Mouse (Mus musculus) MEL (cell line): ENCODE measurements around the gene Htra2. TPM values are rescaled to one million over a fixed set of nuclear protein-coding genes. Genes with fewer than 3 reads are reported as not detected.

Experiments
- DNase-seq: peaks from one replicate; pipeline ENCODE4 v3.0.0; 2011; ENCODE audit warnings: low read depth, low spot score
- H3K27ac ChIP-seq: 2 replicates; pipeline ENCODE4 v1.5.1; 2012; ENCODE audit warnings: low read depth, mild to moderate bottlenecking, control low read depth, low read length, moderate library complexity; ENCODE audit not compliant: control insufficient read depth
- H3K27me3 ChIP-seq, 2 experiments: fragments of 150-350 bp in 1 of 2; sonication (generic) in 1 of 2; 2 replicates each; pipeline ENCODE4 v1.6.1; 2012; ENCODE audit warnings: low read length in 2 of 2, mild to moderate bottlenecking in 2 of 2, improper control_type of control experiment in 1 of 2, moderate library complexity in 1 of 2; ENCODE audit not compliant: insufficient read depth in 2 of 2, control insufficient read depth in 1 of 2
- H3K36me3 ChIP-seq, 2 experiments: 2 replicates each; pipeline ENCODE4 v1.6.1; 2012 to 2014; ENCODE audit warnings: low read length in 2 of 2, improper control_type of control experiment in 1 of 2, inconsistent platforms in 1 of 2, mild to moderate bottlenecking in 1 of 2; ENCODE audit not compliant: insufficient read depth in 2 of 2, control insufficient read depth in 1 of 2
- H3K4me1 ChIP-seq, 2 experiments: fragments of 150-350 bp in 1 of 2; sonication (generic) in 1 of 2; 2 replicates each; pipeline ENCODE4 v1.6.1; 2012; ENCODE audit warnings: low read length in 2 of 2, improper control_type of control experiment in 1 of 2, mild to moderate bottlenecking in 1 of 2; ENCODE audit not compliant: insufficient read depth in 2 of 2, control insufficient read depth in 1 of 2
- H3K4me3 ChIP-seq, 2 experiments: fragments of 150-350 bp in 1 of 2; sonication (generic) in 1 of 2; 2 replicates each; pipeline ENCODE4 v1.5.1; 2012; ENCODE audit warnings: low read depth in 2 of 2, low read length in 2 of 2, mild to moderate bottlenecking in 2 of 2, moderate library complexity in 2 of 2, control low read depth in 1 of 2, improper control_type of control experiment in 1 of 2; ENCODE audit not compliant: control insufficient read depth in 1 of 2, insufficient read depth in 1 of 2
- H3K79me2 ChIP-seq: 2 replicates; pipeline ENCODE4 v1.6.1; 2012; ENCODE audit warnings: mild to moderate bottlenecking, low read length, moderate library complexity; ENCODE audit not compliant: control insufficient read depth, poor library complexity, insufficient read depth
- H3K9ac ChIP-seq: 2 replicates; pipeline ENCODE4 v1.6.1; 2012; ENCODE audit warnings: low read depth, mild to moderate bottlenecking, control low read depth, low read length, moderate library complexity; ENCODE audit not compliant: control insufficient read depth, poor library complexity, severe bottlenecking
- H3K9me3 ChIP-seq: fragments of 150-350 bp; sonication (generic); replicated peaks from 2 replicates; pipeline ENCODE4 v1.6.1; 2012; ENCODE audit warnings: mild to moderate bottlenecking, low read length, improper control_type of control experiment, moderate library complexity; ENCODE audit not compliant: insufficient read depth
- ETS1 ChIP-seq: IDR thresholded peaks from 2 replicates; pipeline ENCODE4 v1.6.1; 2012; ENCODE audit warnings: low read depth, mild to moderate bottlenecking, inconsistent platforms, low read length, improper control_type of control experiment, moderate library complexity
- HCFC1 ChIP-seq: IDR thresholded peaks from 2 replicates; pipeline ENCODE4 v1.6.1; 2012; ENCODE audit warnings: low read depth, mild to moderate bottlenecking, inconsistent platforms, low read length, improper control_type of control experiment, moderate library complexity
- JUND ChIP-seq: IDR thresholded peaks from 2 replicates; pipeline ENCODE4 v1.6.1; 2011; ENCODE audit warnings: low read depth, mild to moderate bottlenecking, improper control_type of control experiment, low read length
- KAT2A ChIP-seq: conservative IDR thresholded peaks from 2 replicates; pipeline ENCODE4 v1.6.1; 2012; ENCODE audit warnings: low read depth, low read length, improper control_type of control experiment, inconsistent platforms
- MAFK ChIP-seq: IDR thresholded peaks from 2 replicates; pipeline ENCODE4 v1.6.1; 2011; ENCODE audit warnings: low read depth, mild to moderate bottlenecking, low read length, improper control_type of control experiment, borderline replicate concordance
- MAX ChIP-seq: IDR thresholded peaks from 2 replicates; pipeline ENCODE4 v1.6.1; 2011; ENCODE audit warnings: low read length, improper control_type of control experiment
- MAZ ChIP-seq: IDR thresholded peaks from 2 replicates; pipeline ENCODE4 v1.6.1; 2012; ENCODE audit warnings: low read depth, mild to moderate bottlenecking, inconsistent platforms, low read length, improper control_type of control experiment
- MYB ChIP-seq: IDR thresholded peaks from 2 replicates; pipeline ENCODE4 v1.6.1; 2011; ENCODE audit warnings: mild to moderate bottlenecking, low read depth, low read length, improper control_type of control experiment
- MYC ChIP-seq: IDR thresholded peaks from 2 replicates; pipeline ENCODE4 v1.6.1; 2011; ENCODE audit warnings: low read depth, mild to moderate bottlenecking, low read length, improper control_type of control experiment, moderate library complexity
- POLR2AphosphoS2 ChIP-seq: IDR thresholded peaks from 2 replicates; pipeline ENCODE4 v1.6.1; 2011; ENCODE audit warnings: low read length, improper control_type of control experiment
- POLR2AphosphoS5 ChIP-seq: IDR thresholded peaks from 2 replicates; pipeline ENCODE4 v1.6.1; 2012; ENCODE audit warnings: low read depth, borderline replicate concordance, mild to moderate bottlenecking, inconsistent platforms, low read length, moderate library complexity, mixed read lengths
- RCOR1 ChIP-seq: IDR thresholded peaks from 2 replicates; pipeline ENCODE4 v1.6.1; 2012; ENCODE audit warnings: low read depth, mild to moderate bottlenecking, inconsistent platforms, low read length, improper control_type of control experiment
- SMC3 ChIP-seq: IDR thresholded peaks from 2 replicates; pipeline ENCODE4 v1.6.1; 2011; ENCODE audit warnings: low read depth, low read length, improper control_type of control experiment
- TCF12 ChIP-seq: IDR thresholded peaks from 2 replicates; pipeline ENCODE4 v1.6.1; 2014; ENCODE audit warnings: low read depth, mild to moderate bottlenecking, inconsistent platforms, low read length, improper control_type of control experiment, moderate library complexity
- ZKSCAN1 ChIP-seq: IDR thresholded peaks from 2 replicates; pipeline ENCODE4 v1.6.1; 2012; ENCODE audit warnings: low read depth, mild to moderate bottlenecking, inconsistent platforms, low read length, improper control_type of control experiment, moderate library complexity
- ZMIZ1 ChIP-seq: IDR thresholded peaks from 2 replicates; pipeline ENCODE4 v1.6.1; 2012; ENCODE audit warnings: low read depth, mild to moderate bottlenecking, inconsistent platforms, low read length, improper control_type of control experiment, moderate library complexity
- ZNF384 ChIP-seq: IDR thresholded peaks from 2 replicates; pipeline ENCODE4 v1.6.1; 2012; ENCODE audit warnings: low read depth, mild to moderate bottlenecking, inconsistent platforms, low read length, improper control_type of control experiment
- polyA plus RNA-seq, 2 experiments: library from polyadenylated mRNA; stranded (reverse) in 1 of 2; unstranded in 1 of 2; fragments of >175 nt in 1 of 2; fragments of >200 nt in 1 of 2; gene quantifications; 2 replicates each; pipeline versions ENCODE4 v1.2.1 to v1.2.4; 2012; ENCODE audit warnings: low replicate concordance in 2 of 2, low read depth in 1 of 2; ENCODE audit not compliant: insufficient read length in 2 of 2, insufficient read depth in 1 of 2, missing spikeins in 1 of 2
- total RNA-seq: library from RNA; depleted of rRNA; stranded (reverse); fragments of 300-350 nt; gene quantifications from 2 replicates; pipeline ENCODE4 v1.2.3, GENCODE M21; 2012

Gene Htra2
- total and polyA plus RNA-seq, 3 experiments: 107 to 133 TPM; not detected in 1

DNA sequence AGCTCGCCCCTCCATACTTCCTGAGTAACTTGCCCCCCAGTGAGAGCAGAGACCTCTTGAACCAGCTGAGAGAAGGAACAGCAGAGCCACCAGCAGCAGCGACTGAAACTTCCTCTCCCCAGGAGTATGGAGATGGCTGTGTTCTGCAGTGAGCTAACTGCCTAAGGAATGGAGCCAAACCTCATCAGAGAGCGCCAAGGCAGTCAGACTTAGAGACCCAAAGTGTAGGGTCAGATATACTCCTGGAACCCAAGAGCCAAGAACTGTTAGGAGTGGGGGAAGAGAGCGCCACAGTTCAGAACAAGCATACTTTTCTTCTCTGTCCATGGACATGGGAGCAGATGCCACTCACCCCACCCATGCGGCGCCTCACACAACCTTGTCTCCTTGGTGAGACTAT, 11.4 kb upstream of the Htra2 start:
- Histone ChIP-seq H3K9me3 (no peaks in the 10 kb centered on the region), H3K36me3 (no peaks in the 10 kb centered on the region), H3K9ac (no peak overlapping the region), H3K4me1 (no peaks in the 10 kb centered on the region), H3K27ac (no peak overlapping the region), H3K79me2 (no peaks in the 10 kb centered on the region), H3K27me3 (no peaks in the 10 kb centered on the region), H3K4me3 (no peak overlapping the region)
- no peak for DNase-seq
- TF ChIP-seq KAT2A (no peak), MAFK (no peak), MYB (no peak), ZKSCAN1 (no peak), TCF12 (no peak), POLR2AphosphoS2 (no peak), ZNF384 (no peak), HCFC1 (no peak), SMC3 (no peak), POLR2AphosphoS5 (no peak), JUND (no peak)

DNA sequence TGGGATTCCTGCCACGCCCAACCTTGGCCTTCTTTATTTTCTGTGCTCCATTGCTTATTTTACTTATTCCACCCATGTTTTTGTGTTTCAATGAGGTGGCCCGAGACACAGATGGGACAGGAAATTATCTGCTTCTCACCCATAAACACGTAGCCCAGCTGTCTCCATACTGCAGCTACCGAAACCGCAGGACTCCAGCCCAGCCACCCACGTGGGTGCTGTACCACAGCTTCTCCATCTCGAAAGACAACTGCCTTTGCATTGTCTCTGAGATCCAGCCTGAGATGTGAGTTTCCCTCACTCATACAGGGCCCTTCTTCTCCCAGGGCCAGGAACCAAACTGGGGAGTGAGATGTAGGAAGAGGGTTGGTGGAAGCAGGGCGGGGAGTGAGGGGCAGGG, 10.9 kb upstream of the Htra2 start:
- H3K27me3 ChIP-seq: no peaks in the 10 kb centered on the region

DNA sequence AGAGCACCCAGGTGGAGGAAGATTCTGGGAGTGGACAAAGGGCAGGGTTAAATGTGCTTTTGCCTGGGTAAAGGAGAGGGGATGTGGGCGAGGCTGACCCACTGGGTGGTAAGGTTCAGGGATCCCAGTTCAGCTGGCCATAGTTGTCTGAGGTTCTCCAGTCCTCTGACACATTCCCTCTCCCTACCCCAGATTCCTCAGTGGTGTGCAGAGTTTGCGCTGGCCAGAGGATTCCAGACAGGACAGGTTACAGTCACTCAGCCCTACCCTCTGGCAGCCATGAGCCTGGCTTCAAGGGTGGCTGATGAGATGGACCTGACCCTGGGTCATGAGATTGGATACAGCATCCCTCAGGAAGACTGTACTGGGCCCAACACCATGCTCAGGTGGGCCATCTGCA, 3.7 kb upstream of the Htra2 start:
- no peak overlapping the region for H3K9ac ChIP-seq
- H3K27me3 ChIP-seq: no peaks in the 10 kb centered on the region
- no peak overlapping the region for H3K4me3 ChIP-seq
- H3K27ac ChIP-seq: no peak overlapping the region
- H3K9me3 ChIP-seq: no peaks in the 10 kb centered on the region
- 0 out of 2 replicates have a peak, but pooled peaks have one; percentile 8 for TF ChIP-seq POLR2AphosphoS2
- no peak for TF ChIP-seq MYB
- H3K79me2 ChIP-seq: peaks cover 27% of the 10 kb centered on the region
- peaks cover 0 to 11% of the 10 kb centered on the region in 2 experiments; a peak in 3 of 4 replicates for H3K4me1 ChIP-seq
- no peak for DNase-seq
- peaks cover 0 to 6% of the 10 kb centered on the region in 2 experiments; a peak in 3 of 4 replicates for H3K36me3 ChIP-seq

More for the DNA sequence above, 10.9 kb upstream of the Htra2 start:
- Histone ChIP-seq H3K9me3 (no peaks in the 10 kb centered on the region), H3K79me2 (no peaks in the 10 kb centered on the region), H3K9ac (no peak overlapping the region), H3K27ac (no peak overlapping the region), H3K4me1 (no peaks in the 10 kb centered on the region), H3K4me3 (no peak overlapping the region), H3K36me3 (no peaks in the 10 kb centered on the region)
- no peak for DNase-seq
- TF ChIP-seq RCOR1 (no peak), ETS1 (no peak), ZMIZ1 (no peak), MAX (no peak), POLR2AphosphoS5 (no peak), JUND (no peak), MAFK (no peak), MAZ (no peak), MYC (no peak)
